Mouse (Mus musculus) embryonic facial prominence, embryonic 11.5 days (tissue): Measurements from ENCODE around the gene Fyn. TPM values are rescaled to one million over a fixed set of nuclear protein-coding genes. Genes with fewer than 3 reads are reported as not detected.

ENCODE experiments used
- ATAC-seq: fragments of 200-750 bp; cut with Nextera tagmentation; replicated peaks from 2 replicates; pipeline ENCODE4 v1.8.0; 2017; ENCODE audit warnings: low read depth; ENCODE audit not compliant: insufficient number of reproducible peaks, low FRiP score, low TSS enrichment
- DNase-seq: peaks from one replicate; pipeline ENCODE4 v3.0.0-alpha.2; 2015; ENCODE audit warnings: low spot score
- H3K27ac ChIP-seq: fragments of 300-500 bp; sonication (generic); replicated peaks from 2 replicates; pipeline ENCODE4 v1.5.1; 2014; ENCODE audit warnings: mild to moderate bottlenecking, low read depth, low read length, control low read depth
- H3K27me3 ChIP-seq: fragments of 300-500 bp; sonication (generic); 2 replicates; pipeline ENCODE4 v1.6.1; 2014; ENCODE audit warnings: mild to moderate bottlenecking, low read length, moderate library complexity, mixed read lengths; ENCODE audit not compliant: control insufficient read depth, insufficient read depth
- H3K36me3 ChIP-seq: fragments of 300-500 bp; sonication (generic); replicated peaks from 2 replicates; pipeline ENCODE4 v1.6.1; 2014; ENCODE audit warnings: low read depth, mild to moderate bottlenecking, low read length, moderate library complexity, mixed read lengths; ENCODE audit not compliant: control insufficient read depth, insufficient read depth
- H3K4me1 ChIP-seq: fragments of 300-500 bp; sonication (generic); 2 replicates; pipeline ENCODE4 v1.6.1; 2014; ENCODE audit warnings: low read length, mixed read lengths; ENCODE audit not compliant: control insufficient read depth, insufficient read depth
- H3K4me2 ChIP-seq: fragments of 300-500 bp; sonication (generic); 2 replicates; pipeline ENCODE4 v1.6.1; 2014; ENCODE audit warnings: low read depth, mild to moderate bottlenecking, control low read depth, low read length, moderate library complexity
- H3K4me3 ChIP-seq: fragments of 300-500 bp; sonication (generic); 2 replicates; pipeline ENCODE4 v1.5.1; 2014; ENCODE audit warnings: low read depth, low read length, control low read depth
- H3K9ac ChIP-seq: fragments of 300-500 bp; sonication (generic); replicated peaks from 2 replicates; pipeline ENCODE4 v1.6.1; 2014; ENCODE audit warnings: mild to moderate bottlenecking, control low read depth, low read length
- H3K9me3 ChIP-seq: fragments of 300-500 bp; sonication (generic); replicated peaks from 2 replicates; pipeline ENCODE4 v1.6.1; 2016; ENCODE audit warnings: mild to moderate bottlenecking, low read length, inconsistent platforms, mixed read lengths; ENCODE audit not compliant: control insufficient read depth
- WGBS: fragments of 180-500 bp; shearing (Covaris S2); extraction: QIAGEN DNeasy Blood & Tissue Kit; methylation state at CpG from one replicate; pipeline ENCODE4 v1.1.7; 2014; 5-methylcytosine and 5-hydroxymethylcytosine counted together
- polyA plus RNA-seq: library from polyadenylated mRNA; unstranded; fragments of >200 nt; fragmentation: Nextera tagmentation; extraction: Ambion mirVana; gene quantifications from 2 replicates; pipeline ENCODE4 v1.2.1, GENCODE M21; 2014

Fyn gene
- polyA plus RNA-seq, 1 experiment from 2014 or later: 38.9 TPM

DNA sequence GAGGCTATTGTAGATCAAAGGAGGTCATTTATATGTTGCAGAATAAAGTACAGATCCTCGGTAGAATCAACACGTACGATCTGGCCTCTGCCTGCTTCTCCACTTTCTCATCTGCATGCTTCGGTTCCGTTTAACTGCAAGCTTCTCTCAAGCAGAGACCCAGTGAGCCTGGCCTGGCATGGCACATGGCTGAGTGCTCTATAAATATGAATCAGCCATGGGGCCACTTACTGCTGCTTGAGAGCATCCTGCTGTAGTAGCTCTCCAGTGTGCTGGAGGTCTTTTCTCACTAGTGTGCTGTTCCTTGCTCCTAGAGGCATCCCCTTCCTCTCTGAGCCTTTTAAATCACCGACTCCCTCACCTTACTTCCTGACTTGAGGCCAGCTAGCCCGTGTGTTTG is 130.0 kb downstream of the Fyn start:
- H3K4me3 ChIP-seq: no peak overlapping the region
- WGBS: 72% methylated on average over 7 of the region's 7 CpGs
- H3K27me3 ChIP-seq: no peaks in the 10 kb centered on the region
- DNase-seq (no peak), ATAC-seq (no peak)
- H3K27ac ChIP-seq: no peak overlapping the region
- H3K36me3 ChIP-seq: no peaks in the 10 kb centered on the region
- H3K4me1 ChIP-seq: no peaks in the 10 kb centered on the region; the same call in 1 of the 2 replicates
- H3K4me2 ChIP-seq: no peak overlapping the region
- no peaks in the 10 kb centered on the region for H3K9me3 ChIP-seq
- no peak overlapping the region for H3K9ac ChIP-seq

- no peaks in the 10 kb centered on the region for H3K36me3 ChIP-seq
- H3K4me1 ChIP-seq: no peaks in the 10 kb centered on the region; the same call in none of the 2 replicates
- H3K9ac ChIP-seq: no peak overlapping the region
- DNase-seq: no peak
- no peak overlapping the region for H3K27ac ChIP-seq
- no peak for ATAC-seq
- H3K27me3 ChIP-seq: no peaks in the 10 kb centered on the region
- no peak overlapping the region for H3K4me2 ChIP-seq
- WGBS: 63% methylated on average over 10 of the region's 10 CpGs
- H3K9me3 ChIP-seq: no peaks in the 10 kb centered on the region
- H3K4me3 ChIP-seq: no peak overlapping the region
These were observed 132.9 kb downstream of the Fyn start for GRCm38 (mm10) chr10:39501571-39501970.

DNA sequence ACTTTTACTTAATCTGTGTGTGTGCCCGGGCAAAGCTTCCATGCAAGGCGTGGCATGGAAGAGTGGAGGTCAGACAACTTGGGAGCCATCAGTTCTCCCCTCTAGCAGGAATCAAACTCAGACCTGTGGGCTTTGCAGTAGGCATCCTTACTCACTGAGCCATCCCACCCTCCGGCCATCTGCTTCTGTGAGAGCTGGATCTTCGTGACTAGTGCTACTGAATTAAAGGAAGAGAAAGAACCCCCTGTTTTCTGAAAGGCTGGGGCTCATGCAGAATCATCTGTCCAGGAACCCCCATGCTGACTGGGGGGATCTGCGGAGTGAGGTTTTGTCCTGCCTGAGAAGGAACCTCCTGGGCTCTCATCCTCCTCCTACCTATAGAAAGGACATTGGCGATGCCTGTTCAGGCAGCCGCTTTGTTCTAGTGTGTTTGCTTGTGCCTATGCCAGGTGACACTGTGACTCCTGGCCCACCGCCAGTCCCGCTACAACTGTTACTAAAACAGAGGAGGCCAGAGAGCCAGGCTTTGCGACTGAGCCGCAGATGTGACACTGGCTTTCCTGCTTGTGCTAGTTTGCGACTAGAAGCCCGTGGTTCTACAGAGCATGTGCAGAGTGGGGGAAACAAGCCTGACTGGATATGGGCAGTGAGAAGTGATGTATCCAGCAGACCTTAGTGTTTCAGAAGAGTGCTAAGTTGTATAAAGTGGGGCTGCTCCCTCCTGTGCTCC is 133.5 kb downstream of the Fyn start:
- no peaks in the 10 kb centered on the region for H3K36me3 ChIP-seq
- DNase-seq (no peak), ATAC-seq (no peak)
- H3K4me3 ChIP-seq: no peak overlapping the region
- no peaks in the 10 kb centered on the region for H3K9me3 ChIP-seq
- H3K4me1 ChIP-seq: no peaks in the 10 kb centered on the region; the same call in none of the 2 replicates
- H3K27ac ChIP-seq: no peak overlapping the region
- H3K4me2 ChIP-seq: no peak overlapping the region
- H3K27me3 ChIP-seq: no peaks in the 10 kb centered on the region
- WGBS: 90% methylated on average over 13 of the region's 13 CpGs
- no peak overlapping the region for H3K9ac ChIP-seq

- H3K4me2 ChIP-seq: no peak overlapping the region
- H3K36me3 ChIP-seq: no peaks in the 10 kb centered on the region
- H3K27ac ChIP-seq: no peak overlapping the region
- H3K27me3 ChIP-seq: no peaks in the 10 kb centered on the region
- H3K9ac ChIP-seq: no peak overlapping the region
- ATAC-seq: no peak
- 48% methylated on average over 5 of the region's 5 CpGs for WGBS
- no peaks in the 10 kb centered on the region for H3K9me3 ChIP-seq
- no peaks in the 10 kb centered on the region; the same call in none of the 2 replicates for H3K4me1 ChIP-seq
- H3K4me3 ChIP-seq: no peak overlapping the region
- no peak for DNase-seq
These were observed 134.7 kb downstream of the Fyn start for GRCm38 (mm10) chr10:39503331-39503730.

GRCm38 (mm10) chr10:39505007-39505406 is 136.4 kb downstream of the Fyn start:
- H3K27me3 ChIP-seq: no peaks in the 10 kb centered on the region
- H3K9me3 ChIP-seq: no peaks in the 10 kb centered on the region
- no peak overlapping the region for H3K4me3 ChIP-seq
- H3K36me3 ChIP-seq: no peaks in the 10 kb centered on the region
- DNase-seq (no peak), ATAC-seq (no peak)
- H3K4me1 ChIP-seq: peaks cover under 1% of the 10 kb centered on the region
- H3K27ac ChIP-seq: no peak overlapping the region
- WGBS: 41% methylated on average over 9 of the region's 9 CpGs
- no peak overlapping the region for H3K9ac ChIP-seq
- H3K4me2 ChIP-seq: no peak overlapping the region

GRCm38 (mm10) chr10:39505621-39506020 is 137.0 kb downstream of the Fyn start:
- H3K4me3 ChIP-seq: no peak overlapping the region
- H3K4me1 ChIP-seq: peaks cover 2% of the 10 kb centered on the region
- 77% methylated on average over 7 of the region's 7 CpGs for WGBS
- no peaks in the 10 kb centered on the region for H3K36me3 ChIP-seq
- H3K27me3 ChIP-seq: no peaks in the 10 kb centered on the region
- H3K9ac ChIP-seq: no peak overlapping the region
- H3K4me2 ChIP-seq: no peak overlapping the region; the same call in 1 of the 2 replicates
- H3K9me3 ChIP-seq: no peaks in the 10 kb centered on the region
- DNase-seq (no peak), ATAC-seq (no peak)
- H3K27ac ChIP-seq: no peak overlapping the region

- Histone ChIP-seq H3K9me3 (no peaks in the 10 kb centered on the region), H3K9ac (no peak overlapping the region), H3K4me1 (peaks cover 2% of the 10 kb centered on the region), H3K4me2 (no peak overlapping the region), H3K27me3 (no peaks in the 10 kb centered on the region), H3K36me3 (no peaks in the 10 kb centered on the region), H3K27ac (no peak overlapping the region), H3K4me3 (no peak overlapping the region)
- ATAC-seq (no peak), DNase-seq (no peak)
- 89% methylated on average over 12 of the region's 12 CpGs for WGBS
These were observed 137.7 kb downstream of the Fyn start for GRCm38 (mm10) chr10:39506353-39506752.

- Histone ChIP-seq H3K36me3 (no peaks in the 10 kb centered on the region), H3K4me2 (no peak overlapping the region), H3K27ac (no peak overlapping the region), H3K27me3 (no peaks in the 10 kb centered on the region), H3K9me3 (no peaks in the 10 kb centered on the region), H3K4me1 (peaks cover 2% of the 10 kb centered on the region), H3K9ac (no peak overlapping the region), H3K4me3 (no peak overlapping the region)
- ATAC-seq: no peak
- DNase-seq: no peak
- WGBS: 81% methylated on average over 7 of the region's 7 CpGs
These were observed 138.2 kb downstream of the Fyn start for GRCm38 (mm10) chr10:39506831-39507230.
